Mouse (Mus musculus) liver, embryonic 13.5 days (tissue): ENCODE measurements around the gene Gm10300. TPM values are rescaled to one million over a fixed set of nuclear protein-coding genes. Genes with fewer than 3 reads are reported as not detected.

Experiments used
- ATAC-seq: fragments of 200-750 bp; cut with Nextera tagmentation; 2 replicates; pipeline ENCODE4 v1.8.0; 2017; ENCODE audit warnings: low read depth, mild to moderate bottlenecking, moderate number of reproducible peaks, moderate library complexity
- DNase-seq: peaks from one replicate; pipeline ENCODE4 v3.0.0; 2022
- H3K27ac ChIP-seq: fragments of 300-500 bp; sonication (generic); 2 replicates; pipeline ENCODE4 v1.5.1; 2015; ENCODE audit warnings: moderate library complexity, mild to moderate bottlenecking, inconsistent platforms
- H3K27me3 ChIP-seq: fragments of 300-500 bp; sonication (generic); 2 replicates; pipeline ENCODE4 v1.6.1; 2015; ENCODE audit warnings: mild to moderate bottlenecking, inconsistent platforms
- H3K36me3 ChIP-seq: fragments of 300-500 bp; sonication (generic); 2 replicates; pipeline ENCODE4 v1.6.1; 2015; ENCODE audit warnings: mild to moderate bottlenecking, inconsistent platforms
- H3K4me1 ChIP-seq: fragments of 300-500 bp; sonication (generic); replicated peaks from 2 replicates; pipeline ENCODE4 v1.6.1; 2015; ENCODE audit warnings: inconsistent platforms
- H3K4me2 ChIP-seq: fragments of 300-500 bp; sonication (generic); 2 replicates; pipeline ENCODE4 v1.6.1; 2015; ENCODE audit warnings: inconsistent platforms, mild to moderate bottlenecking, moderate library complexity
- H3K4me3 ChIP-seq: fragments of 300-500 bp; sonication (generic); replicated peaks from 2 replicates; pipeline ENCODE4 v1.5.1; 2015; ENCODE audit warnings: mild to moderate bottlenecking, inconsistent platforms
- H3K9ac ChIP-seq: fragments of 300-500 bp; sonication (generic); 2 replicates; pipeline ENCODE4 v1.6.1; 2015; ENCODE audit warnings: mild to moderate bottlenecking, inconsistent platforms
- H3K9me3 ChIP-seq: fragments of 300-500 bp; sonication (generic); replicated peaks from 2 replicates; pipeline ENCODE4 v1.6.1; 2016; ENCODE audit warnings: inconsistent platforms
- WGBS: fragments of 180-500 bp; shearing (Covaris S2); methylation state at CpG from one replicate; pipeline ENCODE4 v1.1.7; 2015; ENCODE audit not compliant: insufficient replicate concordance; 5-methylcytosine and 5-hydroxymethylcytosine counted together
- polyA plus RNA-seq: library from polyadenylated mRNA; unstranded; fragments of >200 nt; fragmentation: Nextera tagmentation; extraction: Ambion mirVana; gene quantifications from 2 replicates; pipeline ENCODE4 v1.2.1, GENCODE M21; 2015

The Gm10300 gene
- polyA plus RNA-seq, 1 experiment from 2014 or later, result 0.39 TPM

DNA sequence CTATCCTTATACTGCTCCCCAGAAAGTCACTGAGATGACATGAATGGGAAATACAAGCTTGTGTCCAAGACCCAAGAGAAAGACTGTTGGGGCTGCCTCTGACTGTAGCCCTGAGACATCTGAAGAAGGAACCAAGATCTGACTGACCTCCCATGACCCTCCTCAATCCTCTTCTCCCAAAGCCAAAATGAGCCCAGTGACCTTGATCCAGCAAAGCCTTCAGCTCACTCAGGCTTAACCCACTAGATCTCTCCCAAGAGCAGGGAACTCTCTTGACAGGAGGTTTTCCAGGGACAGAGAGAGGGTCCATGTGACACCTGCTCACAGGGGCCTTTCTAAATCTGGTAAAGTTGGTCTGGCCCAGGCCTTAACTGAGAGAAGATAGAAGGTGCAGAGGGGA, 17.2 kb upstream of the Gm10300 start:
- H3K4me2 ChIP-seq, result no peak overlapping the region
- no peaks in the 10 kb centered on the region for H3K9me3 ChIP-seq
- ATAC-seq, result no peak
- H3K27me3 ChIP-seq, result no peaks in the 10 kb centered on the region
- peaks cover 62% of the 10 kb centered on the region for H3K36me3 ChIP-seq
- no peak overlapping the region for H3K4me3 ChIP-seq
- peak overlapping the region; percentile 97 for H3K27ac ChIP-seq
- DNase-seq, result no peak
- peaks cover 86% of the 10 kb centered on the region for H3K4me1 ChIP-seq
- 0 out of 2 replicates have a peak overlapping the region, but pooled peaks have one; percentile 41 for H3K9ac ChIP-seq

DNA sequence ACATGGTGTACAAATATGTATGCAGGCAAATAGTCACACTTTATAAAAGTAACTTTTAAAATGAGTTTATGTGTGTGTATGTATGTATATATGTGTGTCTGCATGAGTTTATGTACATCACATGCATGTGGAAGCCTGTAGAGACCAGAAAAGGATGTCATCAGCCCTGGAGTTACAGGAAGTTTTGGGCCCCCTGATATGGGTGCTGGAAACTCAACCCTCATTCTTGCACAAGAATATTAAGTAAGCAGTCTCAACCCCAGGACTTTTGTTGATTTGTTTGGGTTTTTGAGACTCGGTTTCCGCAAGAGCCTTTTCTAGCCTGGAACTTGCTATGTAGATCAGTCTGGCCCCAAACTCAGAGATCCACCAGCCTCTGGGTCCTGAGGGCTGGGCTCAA, 15.0 kb upstream of the Gm10300 start:
- no peak for DNase-seq
- peak overlapping the region; percentile 58 for H3K9ac ChIP-seq

DNA sequence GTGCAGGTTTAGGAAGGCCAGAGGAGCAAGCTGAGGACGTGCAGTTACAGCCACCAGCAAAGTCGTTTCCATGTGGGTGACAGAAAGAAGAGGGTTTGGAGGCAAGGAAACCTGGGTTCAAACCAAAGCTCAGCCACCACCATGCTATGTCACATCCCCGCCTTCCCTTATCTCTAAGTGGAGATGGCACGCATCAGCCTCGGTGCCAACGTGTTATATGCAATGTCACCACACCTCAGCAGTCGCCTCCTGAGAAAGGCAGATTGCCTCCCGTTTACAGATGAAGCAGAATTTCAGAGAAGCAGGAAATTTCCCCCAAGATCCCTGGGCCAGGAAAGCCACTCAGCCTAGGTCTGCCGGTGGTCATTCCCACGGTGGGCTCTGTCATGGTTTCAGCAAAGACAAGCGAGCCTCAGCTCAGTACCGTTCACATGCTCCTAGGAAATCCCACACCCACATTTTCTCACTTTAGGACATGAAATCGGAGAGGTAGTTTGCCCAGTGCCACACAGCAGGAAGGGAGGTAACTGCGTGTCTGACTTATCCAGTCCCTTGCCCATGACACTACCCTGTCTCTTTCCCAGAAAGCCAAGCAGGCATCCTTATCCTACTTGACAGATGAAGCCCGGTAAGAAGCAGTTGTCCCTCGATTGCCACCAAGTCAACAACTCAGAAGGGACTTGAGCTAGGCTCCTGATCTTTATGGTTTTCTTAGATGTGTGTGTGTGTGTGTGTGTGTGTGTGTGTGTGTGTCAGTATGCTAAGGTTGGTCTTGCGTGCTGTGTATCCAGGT, 14.3 kb upstream of the Gm10300 start:
- ATAC-seq, result peak; percentile 89
- H3K4me2 ChIP-seq, result peak overlapping the region; percentile 62
- H3K9ac ChIP-seq, result peak overlapping the region; percentile 68
- H3K27ac ChIP-seq, result peak overlapping the region; percentile 97
- peaks cover 72% of the 10 kb centered on the region for H3K36me3 ChIP-seq
- WGBS, result 29% methylated on average over 17 of the region's 17 CpGs
- no peaks in the 10 kb centered on the region for H3K9me3 ChIP-seq
- no peak for DNase-seq
- no peaks in the 10 kb centered on the region for H3K27me3 ChIP-seq
- peak overlapping the region; percentile 38 for H3K4me3 ChIP-seq
- peaks cover 98% of the 10 kb centered on the region for H3K4me1 ChIP-seq

More for the DNA sequence above, 15.0 kb upstream of the Gm10300 start:
- Histone ChIP-seq H3K4me2 (peak overlapping the region; percentile 62), H3K9me3 (no peaks in the 10 kb centered on the region), H3K36me3 (peaks cover 71% of the 10 kb centered on the region), H3K27me3 (no peaks in the 10 kb centered on the region), H3K4me1 (peaks cover 97% of the 10 kb centered on the region), H3K4me3 (peak overlapping the region; percentile 38), H3K27ac (peak overlapping the region; percentile 97)
- 83% methylated on average over 2 of the region's 2 CpGs for WGBS
- ATAC-seq, result no peak

DNA sequence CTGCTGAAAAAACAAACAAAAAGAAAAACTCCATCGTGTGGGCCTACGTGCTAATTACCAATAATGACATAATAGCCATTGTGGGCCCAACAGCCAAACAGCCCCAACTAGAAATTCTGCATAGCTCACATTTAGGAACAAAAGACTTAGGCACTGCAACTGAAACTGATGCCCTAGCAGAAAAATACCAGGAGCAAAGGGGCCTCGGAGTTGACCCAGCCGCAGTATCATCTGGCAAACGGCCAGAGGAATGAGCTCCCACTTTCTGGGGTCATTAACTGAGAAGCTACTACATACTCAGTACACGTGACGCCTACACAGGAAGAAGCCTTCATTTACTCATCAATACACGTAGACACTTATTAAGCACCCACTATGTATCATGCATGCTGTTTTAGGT, 12.2 kb upstream of the Gm10300 start:
- DNase-seq (no peak), ATAC-seq (no peak)
- Histone ChIP-seq H3K4me1 (peaks cover 99% of the 10 kb centered on the region), H3K27ac (peak overlapping the region; percentile 97), H3K9me3 (no peaks in the 10 kb centered on the region), H3K36me3 (peaks cover 83% of the 10 kb centered on the region), H3K4me3 (peak overlapping the region; percentile 21; the same call in 1 of the 2 replicates), H3K9ac (peak overlapping the region; percentile 68; the same call in 1 of the 2 replicates), H3K27me3 (no peaks in the 10 kb centered on the region), H3K4me2 (peak overlapping the region; percentile 62)
- WGBS, result 87% methylated on average over 8 of the region's 8 CpGs

DNA sequence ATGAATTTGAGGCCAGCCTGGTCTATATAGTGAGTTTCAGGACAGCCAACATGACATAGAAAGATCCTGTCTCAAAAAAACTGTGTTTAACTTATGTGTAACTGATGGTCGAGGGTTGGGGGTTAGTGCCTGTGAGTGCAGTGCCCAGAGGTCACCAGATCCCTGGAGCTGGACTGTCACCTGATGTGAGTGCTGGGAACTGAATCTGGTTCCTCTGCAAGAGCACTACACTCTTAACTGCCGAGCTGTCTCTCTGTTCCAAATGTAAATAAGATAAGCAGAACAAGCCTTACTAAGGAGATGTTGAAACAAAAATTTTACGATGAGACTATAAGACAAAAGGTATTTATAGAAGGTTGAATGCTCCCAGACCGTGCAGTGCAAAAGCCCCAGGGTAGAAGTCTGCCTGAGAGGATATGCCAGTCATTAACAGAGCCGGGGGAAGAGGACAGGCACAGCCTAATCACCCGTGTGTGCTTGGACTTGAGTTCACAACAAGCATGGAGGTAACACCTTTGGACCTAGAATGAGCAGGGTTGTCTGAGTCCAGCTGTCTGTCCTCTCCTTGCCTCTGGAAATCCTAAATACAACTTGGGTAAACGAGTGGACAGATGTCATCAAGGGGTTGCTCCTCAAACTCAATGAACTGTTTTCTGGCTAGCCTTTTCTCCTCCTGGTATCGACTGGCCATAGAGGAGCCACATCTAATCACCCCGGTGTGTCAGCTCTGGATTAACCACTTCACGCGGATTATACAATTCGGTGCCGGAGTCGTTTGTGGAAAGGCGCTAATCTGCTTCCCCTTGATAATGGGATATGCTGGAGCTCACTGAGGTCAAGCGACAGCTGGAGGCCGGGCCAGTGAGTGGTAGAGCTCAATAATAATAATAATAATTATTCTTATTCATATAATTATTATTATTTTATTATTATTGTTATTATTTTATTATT, 11.3 kb upstream of the Gm10300 start:
- H3K4me1 ChIP-seq, result peaks cover 99% of the 10 kb centered on the region
- H3K9ac ChIP-seq, result peak overlapping the region; percentile 68
- H3K27ac ChIP-seq, result peak overlapping the region; percentile 97
- H3K4me2 ChIP-seq, result peak overlapping the region; percentile 62
- ATAC-seq, result no peak
- H3K27me3 ChIP-seq, result no peaks in the 10 kb centered on the region
- peaks cover 86% of the 10 kb centered on the region for H3K36me3 ChIP-seq
- peak overlapping the region; percentile 21 for H3K4me3 ChIP-seq
- 50% methylated on average over 17 of the region's 17 CpGs for WGBS
- no peaks in the 10 kb centered on the region for H3K9me3 ChIP-seq
- no peak for DNase-seq

DNA sequence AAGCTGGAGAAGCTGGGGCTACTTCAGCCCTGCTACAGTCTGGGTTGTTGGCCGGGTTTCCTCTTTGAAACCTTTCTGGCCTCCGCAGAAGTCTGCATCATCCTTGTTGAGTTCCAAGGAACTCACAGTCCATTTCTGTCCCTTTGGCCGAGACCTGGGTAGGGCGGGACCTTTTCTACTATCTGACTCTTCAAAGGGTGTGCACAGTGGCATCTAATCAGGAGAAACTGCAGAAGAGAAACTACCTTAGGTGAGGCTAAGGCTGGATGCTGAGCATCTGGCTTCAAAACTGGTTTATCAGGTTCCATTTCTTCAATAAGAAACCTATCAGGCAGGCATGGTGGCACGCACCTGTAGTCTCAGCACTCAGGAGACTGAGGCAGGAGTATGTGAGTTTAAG, 9.9 kb upstream of the Gm10300 start:
- WGBS, result 67% methylated on average over 5 of the region's 5 CpGs
- Histone ChIP-seq H3K36me3 (peaks cover 86% of the 10 kb centered on the region), H3K9me3 (no peaks in the 10 kb centered on the region), H3K27me3 (no peaks in the 10 kb centered on the region), H3K9ac (peak overlapping the region; percentile 56), H3K4me2 (peak overlapping the region; percentile 98), H3K4me1 (peaks cover 99% of the 10 kb centered on the region), H3K27ac (peak overlapping the region; percentile 80), H3K4me3 (peak overlapping the region; percentile 99)
- ATAC-seq, result no peak
- DNase-seq, result no peak

DNA sequence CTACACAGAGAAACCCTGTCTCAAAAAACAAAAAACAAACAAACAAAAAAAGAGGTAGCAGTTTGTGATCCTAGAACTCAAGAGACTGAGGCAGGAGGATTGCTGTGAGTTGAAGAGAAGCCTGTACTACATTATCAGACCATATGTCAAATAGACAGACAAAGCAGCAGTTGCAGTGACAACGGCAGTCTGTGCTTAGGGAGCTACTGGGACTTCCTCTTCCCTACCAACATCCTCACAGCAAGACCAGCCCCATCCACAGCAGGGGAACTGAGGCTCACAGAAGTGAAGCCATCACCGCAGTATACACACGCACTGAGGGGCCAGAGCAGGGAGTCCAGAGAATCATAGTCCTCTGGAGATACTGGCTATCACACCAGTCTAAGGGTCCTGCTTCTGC, 8.9 kb upstream of the Gm10300 start:
- no peak for DNase-seq
- Histone ChIP-seq H3K36me3 (peaks cover 93% of the 10 kb centered on the region), H3K9me3 (no peaks in the 10 kb centered on the region), H3K4me2 (peak overlapping the region; percentile 98), H3K27ac (peak overlapping the region; percentile 80), H3K4me1 (peaks cover 99% of the 10 kb centered on the region), H3K4me3 (peak overlapping the region; percentile 99), H3K9ac (peak overlapping the region; percentile 97), H3K27me3 (no peaks in the 10 kb centered on the region)
- ATAC-seq, result peak; percentile 35; the same call in 1 of the 2 replicates
- WGBS, result 23% methylated on average over 3 of the region's 3 CpGs

DNA sequence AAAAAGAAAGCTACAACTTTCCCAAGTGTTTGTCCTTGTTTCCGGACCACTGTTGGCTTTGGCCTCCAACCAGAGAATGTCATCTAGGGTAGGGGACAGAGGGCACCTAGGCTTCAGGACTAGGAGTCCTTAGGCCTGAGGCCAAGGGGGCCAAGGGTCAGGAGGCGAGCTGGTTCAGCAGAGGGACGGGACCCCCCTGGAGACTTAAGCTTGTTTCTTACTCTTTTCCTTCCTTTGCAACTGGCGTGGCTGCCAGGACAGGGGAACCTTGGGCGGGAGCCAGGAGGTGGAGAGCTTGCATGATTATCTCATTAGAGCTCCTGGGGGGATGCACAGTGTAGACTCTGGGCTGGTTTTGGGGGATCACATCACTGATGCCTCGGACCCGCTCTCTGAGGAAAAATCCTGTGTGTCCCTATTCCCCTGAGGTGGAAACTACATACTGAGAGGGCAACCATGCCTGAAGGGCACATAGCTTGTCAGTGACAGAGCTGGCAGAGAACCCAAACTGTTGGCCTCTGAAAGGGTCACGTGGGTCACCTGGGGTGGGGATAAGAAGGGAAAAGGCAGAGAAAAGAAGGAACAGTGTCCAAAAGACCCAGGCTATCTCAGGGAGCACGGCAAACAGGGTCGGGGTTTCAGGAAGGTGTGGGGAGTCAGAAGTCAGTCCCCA, 8.3 kb upstream of the Gm10300 start:
- no peak for ATAC-seq
- Histone ChIP-seq H3K9ac (peak overlapping the region; percentile 97), H3K9me3 (no peaks in the 10 kb centered on the region), H3K4me1 (peaks cover 99% of the 10 kb centered on the region), H3K27me3 (no peaks in the 10 kb centered on the region), H3K27ac (peak overlapping the region; percentile 80), H3K4me3 (peak overlapping the region; percentile 99), H3K36me3 (peaks cover 97% of the 10 kb centered on the region), H3K4me2 (peak overlapping the region; percentile 98)
- WGBS, result 60% methylated on average over 10 of the region's 10 CpGs
- no peak for DNase-seq

DNA sequence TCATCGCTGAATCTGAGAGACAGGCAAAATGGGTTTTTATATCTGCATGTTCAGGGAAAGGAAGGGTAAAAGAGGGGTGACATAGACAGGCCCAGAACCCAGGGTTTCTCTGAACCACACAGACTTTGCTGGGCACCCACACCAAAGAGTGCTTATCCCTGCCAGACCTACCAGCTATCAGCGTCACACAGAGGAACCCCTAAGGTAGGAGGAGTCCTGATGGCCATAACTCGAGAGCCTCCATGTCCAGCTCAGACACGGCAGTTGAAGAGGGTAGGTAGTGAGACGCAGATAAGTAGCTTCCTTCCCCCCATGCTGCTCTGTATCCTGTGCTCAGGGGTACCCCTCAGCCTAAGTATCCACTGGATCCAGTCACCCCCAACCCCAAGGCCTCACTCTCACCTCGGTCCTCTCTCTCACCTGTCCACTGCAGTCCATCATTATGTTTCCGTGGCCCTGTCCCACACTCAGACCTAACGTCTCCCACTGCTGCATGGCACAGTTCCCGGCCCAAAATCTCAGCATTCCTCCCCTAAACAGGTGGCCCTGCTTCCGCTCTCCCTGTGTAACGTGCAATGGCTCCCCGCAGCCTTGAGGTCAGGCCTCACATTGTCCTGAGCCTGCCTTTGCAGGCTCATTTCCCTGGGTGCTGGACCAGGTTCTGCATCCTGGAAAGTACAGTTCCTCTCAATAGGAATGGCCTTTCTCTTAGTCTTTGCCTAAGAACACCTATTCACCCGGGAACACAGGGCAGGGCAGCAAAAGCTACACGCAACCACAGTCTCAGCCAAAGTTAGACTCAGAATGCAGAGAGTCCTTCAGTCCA, 7.2 kb upstream of the Gm10300 start:
- Histone ChIP-seq H3K27me3 (no peaks in the 10 kb centered on the region), H3K36me3 (peaks cover 98% of the 10 kb centered on the region), H3K9me3 (no peaks in the 10 kb centered on the region), H3K4me2 (peak overlapping the region; percentile 98), H3K9ac (peak overlapping the region; percentile 97), H3K27ac (peak overlapping the region; percentile 80), H3K4me3 (peak overlapping the region; percentile 99), H3K4me1 (peaks cover 99% of the 10 kb centered on the region)
- peak; percentile 72 for ATAC-seq
- no peak for DNase-seq
- WGBS, result 68% methylated on average over 14 of the region's 14 CpGs

DNA sequence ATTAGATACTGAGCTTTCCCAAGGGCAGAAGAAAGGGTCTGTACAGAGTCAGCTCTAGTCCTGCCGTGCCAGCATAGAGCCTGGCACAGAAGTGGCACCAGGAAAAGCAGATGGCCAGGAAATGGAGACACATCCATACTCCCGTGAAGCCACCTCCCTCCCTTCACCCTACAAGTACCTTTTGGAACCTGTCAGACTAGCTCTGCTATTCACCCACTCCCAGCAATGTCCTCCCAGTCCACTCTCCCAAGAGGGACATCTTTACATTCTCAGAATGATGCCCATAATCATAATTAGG, 6.6 kb upstream of the Gm10300 start:
- DNase-seq, result no peak
- Histone ChIP-seq H3K4me2 (peak overlapping the region; percentile 98), H3K9ac (peak overlapping the region; percentile 97), H3K36me3 (peaks cover 98% of the 10 kb centered on the region), H3K4me1 (peaks cover 99% of the 10 kb centered on the region), H3K4me3 (peak overlapping the region; percentile 99), H3K27ac (peak overlapping the region; percentile 80), H3K9me3 (no peaks in the 10 kb centered on the region), H3K27me3 (no peaks in the 10 kb centered on the region)
- no peak for ATAC-seq
- 70% methylated on average over 2 of the region's 2 CpGs for WGBS
